Mouse (Mus musculus) liver, adult 2 months (tissue): ENCODE results near the gene Gpr82. TPM values are rescaled to one million over a fixed set of nuclear protein-coding genes. Genes with fewer than 3 reads are reported as not detected.

Experiments
- DNase-seq: peaks from one replicate; pipeline ENCODE4 v3.0.0-alpha.2; 2011; ENCODE audit warnings: low read depth, low spot score; ENCODE audit errors: extremely low read depth
- H3K27ac ChIP-seq: fragments of 200-500 bp; replicated peaks from 2 replicates; pipeline ENCODE4 v1.5.1; 2012; ENCODE audit warnings: low read depth, mild to moderate bottlenecking, control low read depth, inconsistent platforms, low read length; ENCODE audit not compliant: insufficient read depth
- H3K27me3 ChIP-seq: fragments of 200-500 bp; 2 replicates; pipeline ENCODE4 v1.6.1; 2012; ENCODE audit warnings: mild to moderate bottlenecking, moderate library complexity, low read length, inconsistent platforms; ENCODE audit not compliant: control insufficient read depth, insufficient read depth
- H3K36me3 ChIP-seq: fragments of 200-500 bp; 2 replicates; pipeline ENCODE4 v1.6.1; 2012; ENCODE audit warnings: low read length, inconsistent platforms; ENCODE audit not compliant: control insufficient read depth, insufficient read depth
- H3K4me1 ChIP-seq: fragments of 200-500 bp; 2 replicates; pipeline ENCODE4 v1.6.1; 2011; ENCODE audit warnings: low read length; ENCODE audit not compliant: control insufficient read depth, insufficient read depth
- H3K4me3 ChIP-seq: fragments of 200-500 bp; 2 replicates; pipeline ENCODE4 v1.5.1; 2011; ENCODE audit warnings: low read depth, mild to moderate bottlenecking, control low read depth, low read length, moderate library complexity; ENCODE audit not compliant: insufficient read depth
- H3K79me2 ChIP-seq: fragments of 200-500 bp; 2 replicates; pipeline ENCODE4 v1.6.1; 2012; ENCODE audit warnings: inconsistent platforms, mild to moderate bottlenecking, low read length, moderate library complexity; ENCODE audit not compliant: control insufficient read depth, insufficient read depth
- H3K9ac ChIP-seq: fragments of 200-500 bp; 2 replicates; pipeline ENCODE4 v1.6.1; 2012; ENCODE audit warnings: low read depth, mild to moderate bottlenecking, control low read depth, inconsistent platforms, low read length
- CTCF ChIP-seq: fragments of 200-500 bp; IDR thresholded peaks from 2 replicates; pipeline ENCODE4 v1.5.1; 2011; ENCODE audit warnings: low read depth, low read length, control low read depth
- POLR2A ChIP-seq: fragments of 200-500 bp; IDR thresholded peaks from 2 replicates; pipeline ENCODE4 v1.6.1; 2011; ENCODE audit warnings: low read length, control low read depth; ENCODE audit not compliant: insufficient read depth; ENCODE audit errors: extremely low read depth
- WGBS: fragments of 180-500 bp; shearing (Covaris S2); methylation state at CpG from one replicate; pipeline ENCODE4 v1.1.7; 2018; 5-methylcytosine and 5-hydroxymethylcytosine counted together
- polyA plus RNA-seq: library from polyadenylated mRNA; depleted of rRNA; stranded (reverse); fragments of >200 nt; gene quantifications from 2 replicates; pipeline ENCODE4 v1.2.3, GENCODE M21; 2012
- total RNA-seq: library from RNA; depleted of rRNA; stranded (reverse); fragments of >200 nt; gene quantifications from 2 replicates; pipeline ENCODE4 v1.2.3, GENCODE M21; 2014

The Gpr82 gene
- total and polyA plus RNA-seq, 2 experiments: not detected

- no peak overlapping the region for H3K27ac ChIP-seq
- no peak for TF ChIP-seq CTCF
- no peak for TF ChIP-seq POLR2A
- DNase-seq: no peak
Measured at GRCm38 (mm10) chrX:13622654-13623053, 38.5 kb upstream of the Gpr82 start.

GRCm38 (mm10) chrX:13631599-13632283, 29.4 kb upstream of the Gpr82 start, which contains the start of gene Gpr34:
Gene Gpr34 (plus strand): TSS chrX:13632089.
- H3K27ac ChIP-seq: no peak within 1 kb of the TSS
- TF ChIP-seq POLR2A: no peak
- no peak for TF ChIP-seq CTCF
- H3K4me3 ChIP-seq: no peak within 1 kb of the TSS
- no peak for DNase-seq
- 78% methylated on average over 5 of the region's 5 CpGs for WGBS
- no peaks in the 10 kb centered on the region for H3K36me3 ChIP-seq
- no peaks in the 10 kb centered on the region for H3K79me2 ChIP-seq
- no peaks in the 10 kb centered on the region for H3K27me3 ChIP-seq
- H3K4me1 ChIP-seq: no peaks in the 10 kb centered on the region
- H3K9ac ChIP-seq: no peak within 1 kb of the TSS

More at GRCm38 (mm10) chrX:13622654-13623053, 38.5 kb upstream of the Gpr82 start:
- H3K36me3 ChIP-seq: no peaks in the 10 kb centered on the region
- H3K4me3 ChIP-seq: no peak overlapping the region
- WGBS: 91% methylated on average over 5 of the region's 5 CpGs
- no peaks in the 10 kb centered on the region for H3K27me3 ChIP-seq
- no peak overlapping the region for H3K9ac ChIP-seq
- H3K4me1 ChIP-seq: no peaks in the 10 kb centered on the region
- no peaks in the 10 kb centered on the region for H3K79me2 ChIP-seq

- H3K9ac ChIP-seq: no peak overlapping the region
- DNase-seq: no peak
- no peaks in the 10 kb centered on the region for H3K27me3 ChIP-seq
- WGBS: 93% methylated on average over 1 of the region's 1 CpGs
- TF ChIP-seq CTCF (no peak), POLR2A (no peak)
- no peak overlapping the region for H3K4me3 ChIP-seq
- H3K4me1 ChIP-seq: no peaks in the 10 kb centered on the region
- no peaks in the 10 kb centered on the region for H3K36me3 ChIP-seq
- no peak overlapping the region for H3K27ac ChIP-seq
- H3K79me2 ChIP-seq: no peaks in the 10 kb centered on the region
Measured at GRCm38 (mm10) chrX:13636398-13636797, 24.8 kb upstream of the Gpr82 start.

GRCm38 (mm10) chrX:13638894-13639293, 22.3 kb upstream of the Gpr82 start:
- DNase-seq: no peak
- H3K36me3 ChIP-seq: no peaks in the 10 kb centered on the region
- no peak overlapping the region for H3K4me3 ChIP-seq
- 60% methylated on average over 2 of the region's 2 CpGs for WGBS
- no peak overlapping the region for H3K9ac ChIP-seq
- no peaks in the 10 kb centered on the region for H3K4me1 ChIP-seq
- no peaks in the 10 kb centered on the region for H3K79me2 ChIP-seq
- no peak for TF ChIP-seq CTCF
- no peak for TF ChIP-seq POLR2A
- no peak overlapping the region for H3K27ac ChIP-seq
- H3K27me3 ChIP-seq: no peaks in the 10 kb centered on the region

GRCm38 (mm10) chrX:13651889-13652288, 9.3 kb upstream of the Gpr82 start:
- no peak overlapping the region for H3K9ac ChIP-seq
- 84% methylated on average over 2 of the region's 2 CpGs for WGBS
- no peak for TF ChIP-seq POLR2A
- no peak for TF ChIP-seq CTCF

GRCm38 (mm10) chrX:13652291-13652690, 8.9 kb upstream of the Gpr82 start:
- no peak overlapping the region for H3K4me3 ChIP-seq
- no peak overlapping the region for H3K27ac ChIP-seq
- H3K79me2 ChIP-seq: no peaks in the 10 kb centered on the region
- no peak overlapping the region for H3K9ac ChIP-seq
- DNase-seq: no peak
- 100% methylated on average over 1 of the region's 1 CpGs for WGBS
- H3K27me3 ChIP-seq: no peaks in the 10 kb centered on the region
- H3K36me3 ChIP-seq: no peaks in the 10 kb centered on the region
- no peaks in the 10 kb centered on the region for H3K4me1 ChIP-seq
- no peak for TF ChIP-seq CTCF
- TF ChIP-seq POLR2A: no peak

More at GRCm38 (mm10) chrX:13651889-13652288, 9.3 kb upstream of the Gpr82 start:
- H3K36me3 ChIP-seq: no peaks in the 10 kb centered on the region
- no peak overlapping the region for H3K27ac ChIP-seq
- H3K27me3 ChIP-seq: no peaks in the 10 kb centered on the region
- H3K4me3 ChIP-seq: no peak overlapping the region
- no peaks in the 10 kb centered on the region for H3K79me2 ChIP-seq
- no peak for DNase-seq
- no peaks in the 10 kb centered on the region for H3K4me1 ChIP-seq
